Mouse (Mus musculus): ENCODE data around the gene BC029722. TPM values are rescaled to one million over a fixed set of nuclear protein-coding genes. Genes with fewer than 3 reads are reported as not detected.
A peak's percentile ranks its signal among the peaks of the same experiment; 100 is the strongest.
"Not testable (repeated sequence)": the region's sequence is repeated elsewhere in the genome, so short reads cannot be mapped to it uniquely, and the experiment has no call there.

BC029722 gene
- 10 to 100 TPM; 16.3 to 16.8 TPM for total RNA-seq (2021)

GRCm38 (mm10) chr2:155819392-155819448 is at the start of gene BC029722:
TSS of gene BC029722 (minus strand) at chr2:155819426.
- intact Hi-C loops (cut with DNase I) = no loop called here
- no peak for DNase-seq

- DNase-seq = no peak
- intact Hi-C loops (cut with DNase I) = no loop called here
Observed at GRCm38 (mm10) chr2:155868320-155868719, 49.1 kb upstream of the BC029722 start.

- intact Hi-C loops (cut with DNase I) = no loop called here
- no peak for DNase-seq
Observed at GRCm38 (mm10) chr2:155863301-155863867, 44.2 kb upstream of the BC029722 start.

GRCm38 (mm10) chr2:155862573-155863300 is 43.5 kb upstream of the BC029722 start:
- no peak for DNase-seq
- intact Hi-C loops (cut with DNase I) = no loop called here

- DNase-seq = peak; percentile 12 to 18
- intact Hi-C loops (cut with DNase I) = no loop called here
Observed at GRCm38 (mm10) chr2:155861581-155861980, 42.4 kb upstream of the BC029722 start.

- intact Hi-C loops (cut with DNase I) = no loop called here
Observed at GRCm38 (mm10) chr2:155860102-155860501, 40.9 kb upstream of the BC029722 start.

GRCm38 (mm10) chr2:155852536-155852935 is 33.3 kb upstream of the BC029722 start:
- no peak for DNase-seq
- intact Hi-C loops (cut with DNase I) = no loop called here

More at GRCm38 (mm10) chr2:155860102-155860501, 40.9 kb upstream of the BC029722 start:
- DNase-seq = no peak

GRCm38 (mm10) chr2:155850120-155850519 is 30.9 kb upstream of the BC029722 start:
- intact Hi-C loops (cut with DNase I) = no loop called here
- no peak for DNase-seq

- DNase-seq = no peak
- intact Hi-C loops (cut with DNase I) = no loop called here
Observed at GRCm38 (mm10) chr2:155849464-155849863, 30.2 kb upstream of the BC029722 start.

- intact Hi-C loops (cut with DNase I) = no loop called here
- DNase-seq = peak; percentile 74 to 87
Observed at GRCm38 (mm10) chr2:155848291-155848690, 29.1 kb upstream of the BC029722 start.

- intact Hi-C loops (cut with DNase I) = loop anchor here (1.0 kb wide), 1 partner anchor 99 kb away; no protein-coding TSS in a partner anchor
- no peak for DNase-seq
Observed at GRCm38 (mm10) chr2:155846930-155847329, 27.7 kb upstream of the BC029722 start.

- intact Hi-C loops (cut with DNase I) = no loop called here
- DNase-seq = no peak
Observed at GRCm38 (mm10) chr2:155838961-155839360, 19.7 kb upstream of the BC029722 start.

- DNase-seq = no peak
- intact Hi-C loops (cut with DNase I) = no loop called here
Observed at GRCm38 (mm10) chr2:155837961-155838360, 18.7 kb upstream of the BC029722 start.

- intact Hi-C loops (cut with DNase I) = no loop called here
- no peak for DNase-seq
Observed at GRCm38 (mm10) chr2:155834732-155835131, 15.5 kb upstream of the BC029722 start, which contains the start of gene Fam83c. TSS of gene Fam83c (minus strand) at chr2:155834854.

- intact Hi-C loops (cut with DNase I) = not testable (repeated sequence)
Observed at GRCm38 (mm10) chr2:155832087-155832486, 12.9 kb upstream of the BC029722 start.

GRCm38 (mm10) chr2:155831302-155831701 is 12.1 kb upstream of the BC029722 start:
- intact Hi-C loops (cut with DNase I) = no loop called here
- no peak for DNase-seq

More at GRCm38 (mm10) chr2:155832087-155832486, 12.9 kb upstream of the BC029722 start:
- not testable (repeated sequence) for DNase-seq

- DNase-seq = no peak
- intact Hi-C loops (cut with DNase I) = no loop called here
Observed at GRCm38 (mm10) chr2:155830841-155831240, 11.6 kb upstream of the BC029722 start.

- intact Hi-C loops (cut with DNase I) = no loop called here
- DNase-seq = peak; percentile 89 to 92
Observed at GRCm38 (mm10) chr2:155826630-155827424, 7.6 kb upstream of the BC029722 start, which contains the start of gene Eif6. TSS of gene Eif6 (minus strand) at chr2:155826925.

- intact Hi-C loops (cut with DNase I) = no loop called here
- DNase-seq = no peak
Observed at GRCm38 (mm10) chr2:155825904-155826629, 6.8 kb upstream of the BC029722 start.

GRCm38 (mm10) chr2:155823722-155824121 is 4.5 kb upstream of the BC029722 start:
- no peak for DNase-seq
- intact Hi-C loops (cut with DNase I) = no loop called here

GRCm38 (mm10) chr2:155820779-155821178 is 1.6 kb upstream of the BC029722 start:
- intact Hi-C loops (cut with DNase I) = no loop called here
- no peak for DNase-seq

Measured in heart, postnatal 10 days (tissue).